Mouse (Mus musculus) spleen, adult 2 months (tissue): Measurements from ENCODE around the gene Phyh.

Experiments used
- CTCF ChIP-seq: fragments of 200-500 bp; IDR thresholded peaks from 2 replicates; pipeline ENCODE4 v1.5.1; 2011; ENCODE audit warnings: mild to moderate bottlenecking, inconsistent platforms; ENCODE audit not compliant: insufficient read depth, insufficient read length, insufficient replicate concordance; ENCODE audit errors: extremely low read depth
- POLR2A ChIP-seq: fragments of 200-500 bp; IDR thresholded peaks from 2 replicates; pipeline ENCODE4 v1.6.1; 2011; ENCODE audit warnings: low read depth, low read length, inconsistent platforms

DNA sequence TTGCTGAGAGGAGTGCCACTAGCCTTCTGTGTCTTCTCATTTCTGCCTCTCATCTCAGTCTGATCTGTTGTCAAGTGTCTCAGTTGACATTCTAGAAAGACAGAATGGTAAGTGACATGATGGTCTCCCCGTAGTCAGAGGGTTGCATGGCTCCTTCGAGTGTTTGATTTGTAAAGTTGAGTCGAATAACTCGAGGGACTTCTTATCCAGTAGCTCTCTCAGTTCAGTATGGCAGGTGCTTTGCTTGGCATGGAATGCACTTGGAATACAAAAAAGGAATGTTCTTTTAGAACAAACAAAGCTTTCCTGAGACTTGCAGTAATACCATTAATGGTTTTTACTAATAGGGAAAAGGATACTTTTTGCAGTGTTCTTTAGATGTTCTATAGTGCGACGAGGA, 11.7 kb upstream of the Phyh start:
- TF ChIP-seq CTCF (no peak), POLR2A (no peak)
